Mouse (Mus musculus) kidney, adult 8-10 months (tissue): ENCODE measurements around the gene Cort.

Experiments
- DNase-seq, 2 experiments: peaks; one replicate each; pipeline ENCODE4 v3.0.0; 2022

The Cort gene

GRCm38 (mm10) chr4:149091364-149091763 is 35.2 kb downstream of the Cort start:
- DNase-seq: no peak

- DNase-seq: no peak
Measured at GRCm38 (mm10) chr4:149085381-149085780, 41.2 kb downstream of the Cort start.

DNA sequence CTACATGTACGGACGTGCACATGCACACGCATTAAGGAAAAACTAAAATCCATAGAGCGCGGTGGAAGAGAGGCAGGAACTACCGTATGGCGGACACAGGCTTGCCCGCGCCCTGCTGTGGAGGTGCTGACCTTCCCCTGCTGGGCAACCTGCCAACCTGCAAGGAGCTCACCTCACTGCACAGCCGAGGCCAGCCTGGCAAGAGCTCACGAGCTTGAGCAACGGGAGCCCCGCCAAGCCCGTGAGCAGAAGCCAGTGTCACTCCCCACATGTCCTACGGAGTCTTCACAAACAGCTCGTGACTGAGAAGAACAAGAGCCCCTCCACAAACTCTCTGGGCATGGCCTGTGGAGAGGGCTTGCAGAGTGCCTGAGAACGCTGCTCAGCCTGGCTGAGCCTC is 45.0 kb downstream of the Cort start:
- DNase-seq: peak; percentile 92 to 93

GRCm38 (mm10) chr4:149080111-149080510 is 46.5 kb downstream of the Cort start:
- DNase-seq: no peak

DNA sequence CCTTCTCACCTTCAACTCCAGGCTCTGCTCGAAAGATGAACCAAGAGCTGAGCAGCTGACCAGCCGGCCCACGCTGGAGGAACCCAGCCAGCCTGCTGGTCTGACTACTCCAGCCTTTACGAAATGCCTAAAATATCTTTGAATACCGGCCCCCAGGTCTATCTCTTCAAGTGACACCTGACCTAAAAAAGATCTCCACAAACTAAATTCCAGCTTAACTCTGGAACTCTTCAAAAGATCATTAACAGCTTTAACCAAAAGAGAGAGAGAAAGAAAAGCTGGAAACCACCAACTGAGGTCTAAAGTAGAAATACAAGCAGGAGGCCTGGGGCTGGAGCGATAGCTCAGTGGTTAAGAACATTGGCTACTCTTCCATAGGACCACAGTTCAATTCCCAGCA is 46.9 kb downstream of the Cort start:
- DNase-seq: no peak

DNA sequence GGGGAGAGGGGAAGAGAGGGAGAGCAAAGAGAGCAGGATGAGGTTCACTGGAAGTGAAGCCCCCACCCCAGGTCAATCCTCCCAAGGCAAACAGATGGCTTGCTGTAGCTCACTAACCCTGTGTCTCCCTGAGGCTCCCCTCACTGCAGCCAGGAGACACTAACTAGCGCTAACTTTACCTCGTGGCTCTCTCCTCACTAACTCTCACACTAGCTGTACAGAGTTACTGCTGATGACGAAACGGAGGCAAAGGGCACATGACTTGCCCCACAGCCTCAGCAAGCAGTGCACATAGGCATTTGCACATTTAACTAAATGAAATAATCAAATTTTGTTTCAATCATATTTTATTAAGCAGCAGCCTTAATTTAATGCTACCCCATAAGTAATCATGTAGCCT is 48.3 kb downstream of the Cort start:
- peak in 1 of 2 experiments; percentile 39 for DNase-seq

- DNase-seq: peak; percentile 72 to 76
Measured at GRCm38 (mm10) chr4:149075871-149076575, 50.5 kb downstream of the Cort start.

- no peak for DNase-seq
Measured at GRCm38 (mm10) chr4:149075073-149075472, 51.5 kb downstream of the Cort start.
